In the genomic region with DNA sequence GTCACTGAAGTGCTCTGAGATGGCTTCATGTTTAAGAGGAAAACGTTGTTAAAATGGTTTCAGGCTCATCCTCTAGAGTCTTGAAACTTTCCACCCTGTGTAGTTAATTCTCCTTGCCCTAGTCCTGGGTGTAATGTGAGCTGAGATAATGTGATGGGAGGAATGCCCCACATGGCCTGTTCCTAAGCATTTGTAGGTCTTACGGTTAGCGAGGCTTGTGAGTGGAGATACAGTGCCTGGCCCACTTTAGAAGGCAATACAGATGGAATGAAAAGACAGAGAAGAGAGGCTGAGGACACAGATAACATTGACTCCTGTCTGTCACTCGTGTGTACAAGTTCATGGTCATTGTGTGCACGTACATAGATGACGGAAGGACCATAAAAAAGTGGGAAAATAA, we compare ENCODE assay signal across 24 mouse cellular contexts.
"Had no signal": no experiment of that assay in that cellular context is flagged by ENCODE, and none has a peak within 500 bp of the region (broad histone marks: within the 10 kb centered on the region; RNA-seq: fewer than 3 reads in every experiment).

No protein-coding gene starts in this region.

- H3K9me3 ChIP-seq: heart, embryonic 13.5 days; heart, embryonic 15.5 days; hindbrain, embryonic 13.5 days; hindbrain, embryonic 15.5 days; kidney, embryonic 15.5 days; limb, embryonic 13.5 days had no signal

- DNase-seq: forebrain, postnatal 0 days; gastrocnemius, postnatal 14 days; gastrocnemius, postnatal 36 days; heart, adult 11 months; heart, adult 2 months; heart, postnatal 14 days; kidney, adult 11 months; kidney, adult 2 months; kidney, adult 9 months; kidney, postnatal 14 days; kidney, postnatal 36 days; layer of hippocampus, adult 9-11 months; layer of hippocampus, postnatal 36 days; left cerebral cortex, postnatal 4 days had no signal

- H3K4me3 ChIP-seq: heart, adult 2 months; heart, embryonic 13.5 days; heart, embryonic 15.5 days; hindbrain, embryonic 13.5 days; hindbrain, embryonic 15.5 days; kidney, embryonic 15.5 days; limb, embryonic 13.5 days had no signal

- ATAC-seq: forebrain, postnatal 0 days; hindbrain, postnatal 0 days; intestine, embryonic 16.5 days had no signal

- H3K4me1 ChIP-seq: heart, embryonic 15.5 days; hindbrain, embryonic 13.5 days; hindbrain, embryonic 15.5 days; kidney, embryonic 15.5 days; limb, embryonic 13.5 days had no signal

- H3K36me3 ChIP-seq: heart, embryonic 13.5 days; heart, embryonic 15.5 days; hindbrain, embryonic 13.5 days; hindbrain, embryonic 15.5 days had no signal

- H3K4me2 ChIP-seq: heart, embryonic 11.5 days; heart, embryonic 13.5 days; heart, embryonic 15.5 days; hindbrain, embryonic 13.5 days; hindbrain, embryonic 15.5 days; kidney, embryonic 15.5 days; limb, embryonic 13.5 days had no signal

- H3K9ac ChIP-seq: forebrain, postnatal 0 days; heart, embryonic 13.5 days; heart, embryonic 15.5 days; hindbrain, embryonic 13.5 days; hindbrain, embryonic 15.5 days; kidney, embryonic 15.5 days; limb, embryonic 13.5 days had no signal

- H3K27ac ChIP-seq: heart, adult 2 months; heart, embryonic 13.5 days; heart, embryonic 15.5 days; hindbrain, embryonic 13.5 days; hindbrain, embryonic 15.5 days; hindbrain, postnatal 0 days; kidney, embryonic 15.5 days; kidney, postnatal 0 days; limb, embryonic 13.5 days had no signal

- H3K27me3 ChIP-seq: heart, embryonic 13.5 days; heart, embryonic 15.5 days; hindbrain, embryonic 13.5 days; hindbrain, embryonic 15.5 days; kidney, embryonic 15.5 days; limb, embryonic 13.5 days had no signal
